10 mouse cellular contexts compared by ENCODE assay signal in genomic region chr5:120844713-120845112, GRCm38 (mm10). TPM values are rescaled to one million over a fixed set of nuclear protein-coding genes. Genes with fewer than 3 reads are reported as not detected.
DNase-seq lines count a peak whose midpoint lies in the region; ATAC-seq lines count a peak whose summit lies in the region.
"Had no signal": no experiment of that assay in that cellular context is flagged by ENCODE, and none has a peak within 500 bp of the region (broad histone marks: within the 10 kb centered on the region; RNA-seq: fewer than 3 reads in every experiment).

No protein-coding gene starts in this region.

- 63% methylated on average over 3 of the region's 3 CpGs for WGBS in heart, embryonic 12.5 days

- no peak for ATAC-seq in heart, embryonic 12.5 days (ENCODE audit: insufficient number of reproducible peaks, low FRiP score)
- ATAC-seq in megakaryocyte, adult 5-6 weeks (ENCODE audit: poor library complexity, severe bottlenecking) = no peak
- ATAC-seq: liver, postnatal 0 days had no signal

- peaks cover 10% of the 10 kb centered on the region for H3K27me3 ChIP-seq in heart, embryonic 12.5 days (replicated peaks)

- peak; percentile 52 to 55 for DNase-seq in heart, postnatal 10 days
- DNase-seq in urinary bladder, adult 18-20 months (ENCODE audit: low spot score in 2 of 2) = peak; percentile 47 to 69
- no peak for DNase-seq in urinary bladder, postnatal 10 days (ENCODE audit: low spot score)
- DNase-seq in heart, postnatal 14 days = peak; percentile 19 to 45
- no peak for DNase-seq in thymus, postnatal 14 days
- DNase-seq: liver, postnatal 0 days had no signal

- no peaks in the 10 kb centered on the region for H3K36me3 ChIP-seq in heart, embryonic 12.5 days
- H3K36me3 ChIP-seq: hindbrain, embryonic 13.5 days had no signal

- no peaks in the 10 kb centered on the region for H3K9me3 ChIP-seq in heart, embryonic 12.5 days (replicated peaks)
- H3K9me3 ChIP-seq: hindbrain, embryonic 13.5 days had no signal

- intact Hi-C loops in heart, postnatal 10 days (cut with DNase I) = loop anchor here (5.0 kb wide), 1 partner anchor 37 kb away; no protein-coding TSS in a partner anchor
- intact Hi-C loops in heart, postnatal 14 days (cut with DNase I) = no loop called here

- H3K4me2 ChIP-seq in heart, embryonic 12.5 days = no peak overlapping the region
- H3K4me2 ChIP-seq: hindbrain, embryonic 13.5 days had no signal

- no peak overlapping the region for H3K4me3 ChIP-seq in heart, embryonic 12.5 days
- H3K4me3 ChIP-seq: hindbrain, embryonic 13.5 days had no signal

- H3K4me1 ChIP-seq in heart, embryonic 12.5 days (replicated peaks) = no peaks in the 10 kb centered on the region
- H3K4me1 ChIP-seq: hindbrain, embryonic 13.5 days had no signal

- H3K27ac ChIP-seq in heart, embryonic 12.5 days (ENCODE audit: poor library complexity, severe bottlenecking) = no peak overlapping the region
- H3K27ac ChIP-seq: hindbrain, embryonic 13.5 days had no signal

- H3K9ac ChIP-seq in heart, embryonic 12.5 days = no peak overlapping the region
- H3K9ac ChIP-seq: hindbrain, embryonic 13.5 days; liver, postnatal 0 days had no signal

RNA-seq across cellular contexts. Expression of gene Oas1f, which starts 2.5 kb away (rescaled TPM):
- not detected for total RNA-seq in heart, postnatal 10 days (2021)
- polyA plus RNA-seq in heart, embryonic 12.5 days (2016; fragmentation: Nextera tagmentation; extraction: Ambion mirVana) = not detected in 2 replicates
- total RNA-seq in heart, postnatal 14 days (2021) = not detected
- total RNA-seq in megakaryocyte, adult 5-6 weeks (2015) = not detected in 2 replicates
- not detected in 2 replicates for total RNA-seq in megakaryocyte, adult 5-6 weeks (2017)
- total RNA-seq: neutrophil, adult 5-6 weeks had no signal
- polyA plus RNA-seq: hindbrain, embryonic 13.5 days; liver, postnatal 0 days had no signal

RNA-seq across cellular contexts. Expression of gene Oas1h, which starts 16.5 kb away (rescaled TPM):
- total RNA-seq in heart, postnatal 10 days (2021) = not detected
- not detected in 2 replicates for polyA plus RNA-seq in heart, embryonic 12.5 days (2016; fragmentation: Nextera tagmentation; extraction: Ambion mirVana)
- not detected for total RNA-seq in heart, postnatal 14 days (2021)
- not detected in 2 replicates for total RNA-seq in megakaryocyte, adult 5-6 weeks (2015)
- total RNA-seq in megakaryocyte, adult 5-6 weeks (2017) = not detected in 2 replicates
- total RNA-seq: neutrophil, adult 5-6 weeks had no signal
- polyA plus RNA-seq: hindbrain, embryonic 13.5 days; liver, postnatal 0 days had no signal

RNA-seq across cellular contexts. Expression of gene Oas1c, which starts 32.4 kb away (rescaled TPM):
- total RNA-seq in heart, postnatal 10 days (2021) = under 1 TPM; 0.69 TPM
- polyA plus RNA-seq in heart, embryonic 12.5 days (2016; fragmentation: Nextera tagmentation; extraction: Ambion mirVana) = 0.19 and 0.63 TPM in 2 replicates
- total RNA-seq in heart, postnatal 14 days (2021) = under 1 TPM; 0.31 to 0.34 TPM
- 2.2 and 2.8 TPM in 2 replicates for total RNA-seq in megakaryocyte, adult 5-6 weeks (2015)
- total RNA-seq in megakaryocyte, adult 5-6 weeks (2017) = 0.44 and 1.1 TPM in 2 replicates

RNA-seq across cellular contexts. Expression of gene Oas1g, which starts 42.7 kb away (rescaled TPM):
- not detected for total RNA-seq in heart, postnatal 10 days (2021)
- not detected in 2 replicates for polyA plus RNA-seq in heart, embryonic 12.5 days (2016; fragmentation: Nextera tagmentation; extraction: Ambion mirVana)
- not detected for total RNA-seq in heart, postnatal 14 days (2021)
- 1.9 and 3.1 TPM in 2 replicates for total RNA-seq in megakaryocyte, adult 5-6 weeks (2015)
- total RNA-seq in megakaryocyte, adult 5-6 weeks (2017) = 1.9 and 2.8 TPM in 2 replicates

RNA-seq across cellular contexts. Expression of gene Oas1e, which starts 49.4 kb away (rescaled TPM):
- not detected for total RNA-seq in heart, postnatal 10 days (2021)
- not detected in 2 replicates for polyA plus RNA-seq in heart, embryonic 12.5 days (2016; fragmentation: Nextera tagmentation; extraction: Ambion mirVana)
- total RNA-seq in heart, postnatal 14 days (2021) = not detected
- 0.39 TPM in 1 of 2 replicates, not detected in the other for total RNA-seq in megakaryocyte, adult 5-6 weeks (2015)
- total RNA-seq in megakaryocyte, adult 5-6 weeks (2017) = not detected in 2 replicates
- polyA plus RNA-seq: hindbrain, embryonic 13.5 days had no signal

Comparison
In these comparisons a context has a peak if more than half of its experiments do, and no peak if none do; other contexts are left out.
1. DNase-seq: peak in heart, postnatal 10 days (2 of 2), urinary bladder, adult 18-20 months (2 of 2) and heart, postnatal 14 days (2 of 2); none in urinary bladder, postnatal 10 days (single experiment) and thymus, postnatal 14 days (single experiment).